Mouse (Mus musculus) neural tube, embryonic 13.5 days (tissue): ENCODE measurements around the gene Mvp. TPM values are rescaled to one million over a fixed set of nuclear protein-coding genes. Genes with fewer than 3 reads are reported as not detected.
A peak's percentile ranks its signal among the peaks of the same experiment; 100 is the strongest.

Source experiments
- ATAC-seq: fragments of 200-750 bp; cut with Nextera tagmentation; 2 replicates; pipeline ENCODE4 v1.8.0; 2017; ENCODE audit warnings: low read depth, mild to moderate bottlenecking, moderate TSS enrichment, moderate library complexity
- H3K27ac ChIP-seq: fragments of 300-500 bp; sonication (generic); replicated peaks from 2 replicates; pipeline ENCODE4 v1.5.1; 2015; ENCODE audit warnings: moderate library complexity, mild to moderate bottlenecking, inconsistent platforms
- H3K27me3 ChIP-seq: fragments of 300-500 bp; sonication (generic); 2 replicates; pipeline ENCODE4 v1.6.1; 2015; ENCODE audit warnings: mild to moderate bottlenecking, inconsistent platforms
- H3K36me3 ChIP-seq: fragments of 300-500 bp; sonication (generic); 2 replicates; pipeline ENCODE4 v1.6.1; 2015; ENCODE audit warnings: mild to moderate bottlenecking, inconsistent platforms
- H3K4me1 ChIP-seq: fragments of 300-500 bp; sonication (generic); replicated peaks from 2 replicates; pipeline ENCODE4 v1.6.1; 2015; ENCODE audit warnings: inconsistent platforms
- H3K4me2 ChIP-seq: fragments of 300-500 bp; sonication (generic); 2 replicates; pipeline ENCODE4 v1.6.1; 2015; ENCODE audit warnings: inconsistent platforms, mild to moderate bottlenecking, moderate library complexity
- H3K4me3 ChIP-seq: fragments of 300-500 bp; sonication (generic); 2 replicates; pipeline ENCODE4 v1.5.1; 2015; ENCODE audit warnings: mild to moderate bottlenecking, inconsistent platforms
- H3K9ac ChIP-seq: fragments of 300-500 bp; sonication (generic); 2 replicates; pipeline ENCODE4 v1.6.1; 2015; ENCODE audit warnings: moderate library complexity, mild to moderate bottlenecking, inconsistent platforms
- H3K9me3 ChIP-seq: fragments of 300-500 bp; sonication (generic); 2 replicates; pipeline ENCODE4 v1.6.1; 2016; ENCODE audit warnings: inconsistent platforms
- WGBS: fragments of 180-500 bp; shearing (Covaris S2); methylation state at CpG from one replicate; pipeline ENCODE4 v1.1.7; 2015; 5-methylcytosine and 5-hydroxymethylcytosine counted together
- polyA plus RNA-seq: library from polyadenylated mRNA; unstranded; fragments of >200 nt; fragmentation: Nextera tagmentation; extraction: Ambion mirVana; gene quantifications from 2 replicates; pipeline ENCODE4 v1.2.1, GENCODE M21; 2015

Mvp gene
- polyA plus RNA-seq, 1 experiment from 2014 or later = 7.2 TPM

GRCm38 (mm10) chr7:127023896-127024690, 9.7 kb upstream of the Mvp start:
- 27% methylated on average over 19 of the region's 19 CpGs for WGBS
- ATAC-seq = no peak
- peak overlapping the region; percentile 97 for H3K4me3 ChIP-seq
- H3K27ac ChIP-seq = peak overlapping the region; percentile 100
- H3K4me1 ChIP-seq = peaks cover 73% of the 10 kb centered on the region
- peak overlapping the region; percentile 100 for H3K9ac ChIP-seq
- H3K27me3 ChIP-seq = no peaks in the 10 kb centered on the region
- no peaks in the 10 kb centered on the region for H3K9me3 ChIP-seq
- H3K4me2 ChIP-seq = peak overlapping the region; percentile 99
- H3K36me3 ChIP-seq = peaks cover 28% of the 10 kb centered on the region

- 84% methylated on average over 13 of the region's 13 CpGs for WGBS
- H3K27ac ChIP-seq = peak overlapping the region; percentile 100
Measured at GRCm38 (mm10) chr7:127023272-127023691, 8.9 kb upstream of the Mvp start.

DNA sequence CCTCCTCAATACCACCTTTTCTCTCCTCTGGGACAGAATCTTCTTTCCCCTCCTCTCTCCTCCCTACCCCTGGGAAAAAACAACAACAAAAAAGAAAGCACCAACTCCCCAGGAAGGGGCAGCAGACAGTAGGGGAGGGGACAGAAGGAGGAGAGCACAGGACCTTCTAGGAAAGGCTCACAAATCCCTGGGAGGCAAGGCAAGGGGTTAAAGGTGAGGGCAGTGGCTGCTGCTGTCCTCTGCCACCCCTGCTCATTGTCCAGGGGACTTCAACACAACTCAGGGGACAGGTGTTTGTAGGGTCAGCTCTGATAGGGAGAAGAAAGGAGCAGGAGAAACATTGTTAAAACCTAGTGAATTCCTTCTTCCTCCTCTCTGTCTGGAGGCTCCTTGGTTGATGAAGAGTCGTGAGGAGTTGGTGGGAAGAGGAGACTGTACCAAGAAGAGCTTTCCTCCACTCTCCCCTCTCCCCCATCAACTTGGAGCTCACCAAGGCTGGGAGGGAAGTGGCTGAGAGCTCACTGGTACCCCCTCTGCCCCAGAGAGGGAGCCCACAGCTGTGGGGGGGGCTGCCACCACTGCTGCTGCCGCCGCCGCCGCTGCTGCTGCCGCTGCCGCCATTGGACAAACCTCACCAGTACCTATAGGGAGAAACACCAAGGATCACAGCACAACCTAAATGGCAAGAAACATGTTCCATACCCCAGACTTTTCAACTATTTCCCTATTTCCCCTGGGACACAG, 8.3 kb upstream of the Mvp start:
- H3K4me3 ChIP-seq = peak overlapping the region; percentile 97; the same call in 1 of the 2 replicates
- whole genome bisulfite sequencing = 81% methylated on average over 7 of the region's 7 CpGs
- H3K4me2 ChIP-seq = peak overlapping the region; percentile 99
- H3K9ac ChIP-seq = peak overlapping the region; percentile 100
- peaks cover 76% of the 10 kb centered on the region for H3K4me1 ChIP-seq
- H3K27ac ChIP-seq = peak overlapping the region; percentile 100
- H3K9me3 ChIP-seq = no peaks in the 10 kb centered on the region
- peaks cover 28% of the 10 kb centered on the region for H3K36me3 ChIP-seq
- no peak for ATAC-seq
- no peaks in the 10 kb centered on the region for H3K27me3 ChIP-seq

More at GRCm38 (mm10) chr7:127023272-127023691, 8.9 kb upstream of the Mvp start:
- Histone ChIP-seq H3K9me3 (no peaks in the 10 kb centered on the region), H3K9ac (peak overlapping the region; percentile 100), H3K36me3 (peaks cover 28% of the 10 kb centered on the region), H3K4me3 (peak overlapping the region; percentile 97), H3K27me3 (no peaks in the 10 kb centered on the region), H3K4me1 (peaks cover 76% of the 10 kb centered on the region), H3K4me2 (peak overlapping the region; percentile 99)
- no peak for ATAC-seq

DNA sequence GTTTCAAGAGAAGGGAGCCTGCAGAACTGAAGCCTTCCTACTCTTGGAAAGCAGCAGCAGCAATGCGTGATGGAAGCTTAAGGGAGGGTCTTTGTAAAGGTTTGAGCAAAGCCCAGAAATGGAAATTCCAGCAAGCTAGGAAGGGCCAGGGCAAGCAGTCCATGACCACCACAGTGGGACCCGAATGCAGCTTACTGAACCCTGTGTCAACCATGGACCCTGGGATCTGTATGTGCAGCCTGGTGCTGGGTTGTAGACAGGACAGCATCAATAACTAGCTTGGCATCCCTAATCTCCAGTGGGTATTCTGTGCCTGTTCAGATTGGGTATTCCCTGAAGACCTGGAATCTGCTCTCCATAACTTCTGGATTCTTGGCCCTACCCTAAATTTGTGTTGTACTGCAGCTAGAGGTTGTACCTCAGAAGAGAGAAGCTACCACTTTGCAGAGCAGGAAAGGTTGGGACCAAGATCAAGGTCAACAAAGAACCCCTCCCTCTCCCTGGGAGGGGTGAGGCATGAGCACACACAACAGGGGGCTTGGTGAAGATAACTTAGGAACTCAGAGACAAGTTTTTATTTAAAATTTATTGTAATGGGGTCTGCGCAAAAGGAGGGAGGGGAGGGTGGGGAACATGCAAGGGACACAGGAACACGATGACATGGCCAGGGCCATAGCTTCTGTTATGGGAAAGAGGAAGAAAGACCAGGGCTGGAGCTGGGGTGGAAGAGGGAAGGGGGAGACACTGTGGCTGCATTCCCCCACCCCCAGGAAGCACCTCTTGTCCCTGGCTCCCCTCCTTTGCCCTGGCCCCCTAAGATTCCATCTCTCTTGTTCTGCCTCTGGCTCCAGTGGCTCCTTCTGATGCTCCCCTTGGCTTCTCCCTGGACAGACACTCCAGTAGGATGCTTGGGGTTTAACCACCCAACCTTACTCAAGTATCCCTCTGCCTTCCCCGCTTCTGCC, 7.4 kb upstream of the Mvp start:
- peak overlapping the region; percentile 82 for H3K9ac ChIP-seq
- 42% methylated on average over 5 of the region's 5 CpGs for WGBS
- H3K36me3 ChIP-seq = peaks cover 28% of the 10 kb centered on the region
- no peaks in the 10 kb centered on the region for H3K27me3 ChIP-seq
- peaks cover 80% of the 10 kb centered on the region for H3K4me1 ChIP-seq
- peak overlapping the region; percentile 54 for H3K4me3 ChIP-seq
- H3K27ac ChIP-seq = peak overlapping the region; percentile 78
- H3K4me2 ChIP-seq = peak overlapping the region; percentile 71
- H3K9me3 ChIP-seq = no peaks in the 10 kb centered on the region
- no peak for ATAC-seq

GRCm38 (mm10) chr7:127020901-127021562, 6.6 kb upstream of the Mvp start, which contains the start of the genes Gm42742 and Prrt2:
Gene Gm42742 (minus strand): TSS chr7:127021097.
Gene Prrt2 (minus strand): TSS chr7:127021211.
- Histone ChIP-seq H3K9me3 (no peaks in the 10 kb centered on the region), H3K4me1 (peaks cover 82% of the 10 kb centered on the region), H3K9ac (peak within 1 kb of the TSS; percentile 82), H3K27me3 (no peaks in the 10 kb centered on the region), H3K36me3 (peaks cover 28% of the 10 kb centered on the region), H3K4me2 (peak within 1 kb of the TSS; percentile 71), H3K4me3 (peak within 1 kb of the TSS; percentile 54), H3K27ac (peak within 1 kb of the TSS; percentile 78)
- WGBS = under 1% methylated on average over 37 of the region's 37 CpGs
- no peak for ATAC-seq

DNA sequence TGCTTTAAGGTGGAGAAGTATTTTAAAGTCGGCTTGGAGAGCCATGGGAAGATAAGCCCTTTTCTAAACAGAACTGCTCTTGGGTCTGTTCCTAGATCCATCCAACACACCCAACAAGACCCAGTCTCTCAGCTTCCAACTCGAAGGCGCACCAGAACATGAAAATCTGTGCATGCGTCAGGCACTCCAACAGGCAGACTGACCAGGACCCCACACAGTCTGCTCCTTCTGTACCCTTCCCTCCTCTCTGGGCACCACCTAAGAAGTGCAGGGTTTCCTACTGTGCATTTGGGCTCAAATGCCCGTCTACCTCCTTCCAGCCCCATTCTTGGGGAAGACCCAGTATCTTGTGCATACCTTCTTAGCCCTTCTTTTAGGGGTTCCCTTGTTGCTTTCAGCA, 6.1 kb upstream of the Mvp start:
- Histone ChIP-seq H3K9me3 (no peaks in the 10 kb centered on the region), H3K4me1 (peaks cover 87% of the 10 kb centered on the region), H3K27ac (peak overlapping the region; percentile 78), H3K4me3 (peak overlapping the region; percentile 54), H3K27me3 (no peaks in the 10 kb centered on the region), H3K4me2 (peak overlapping the region; percentile 71), H3K36me3 (peaks cover 31% of the 10 kb centered on the region), H3K9ac (peak overlapping the region; percentile 82)
- WGBS = 43% methylated on average over 5 of the region's 5 CpGs
- ATAC-seq = no peak

- H3K4me2 ChIP-seq = peak overlapping the region; percentile 71
- ATAC-seq = no peak
- H3K4me1 ChIP-seq = peaks cover 90% of the 10 kb centered on the region
- peak overlapping the region; percentile 82 for H3K9ac ChIP-seq
- peaks cover 36% of the 10 kb centered on the region for H3K36me3 ChIP-seq
- no peaks in the 10 kb centered on the region for H3K27me3 ChIP-seq
- H3K27ac ChIP-seq = no peak overlapping the region
- H3K9me3 ChIP-seq = no peaks in the 10 kb centered on the region
- H3K4me3 ChIP-seq = peak overlapping the region; percentile 54
- WGBS = 64% methylated on average over 3 of the region's 3 CpGs
Measured at GRCm38 (mm10) chr7:127020031-127020430, 5.6 kb upstream of the Mvp start.

DNA sequence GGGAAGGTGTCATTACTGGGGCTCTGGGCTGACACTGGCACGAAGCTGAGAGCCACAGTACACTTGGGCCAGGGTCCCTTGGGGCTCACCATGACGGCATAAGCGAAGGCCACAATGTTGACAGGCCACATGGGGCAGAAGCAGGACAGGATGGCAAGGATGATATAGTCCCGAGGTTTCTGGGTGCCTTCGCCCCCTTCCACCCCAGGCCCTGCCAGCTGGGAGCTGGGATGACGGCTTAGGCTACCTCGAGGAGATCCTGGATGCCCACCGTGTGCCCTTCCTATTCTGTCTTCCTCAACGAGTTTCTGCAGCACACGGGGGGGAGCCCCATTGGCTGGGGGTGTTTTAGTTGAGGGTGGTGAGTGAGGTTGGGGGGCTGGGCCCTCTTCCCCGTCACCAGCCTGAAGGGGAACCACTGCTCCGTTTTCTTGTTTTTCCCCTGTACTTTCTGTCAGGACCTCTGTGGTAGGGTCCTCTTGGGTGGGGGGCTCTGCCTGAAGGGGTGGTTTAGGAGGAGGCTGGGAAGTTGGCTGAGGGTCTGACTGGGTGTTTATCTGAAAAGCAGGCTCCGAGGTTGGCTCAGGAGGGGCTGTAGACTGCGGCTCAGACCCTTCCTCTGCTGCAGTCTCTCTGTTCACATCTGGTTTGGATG, 5.0 kb upstream of the Mvp start:
- Histone ChIP-seq H3K4me2 (peak overlapping the region; percentile 71), H3K9me3 (no peaks in the 10 kb centered on the region), H3K27ac (no peak overlapping the region), H3K4me1 (peaks cover 90% of the 10 kb centered on the region), H3K9ac (peak overlapping the region; percentile 82), H3K27me3 (no peaks in the 10 kb centered on the region), H3K4me3 (peak overlapping the region; percentile 54), H3K36me3 (peaks cover 40% of the 10 kb centered on the region)
- no peak for ATAC-seq
- 81% methylated on average over 14 of the region's 14 CpGs for WGBS

GRCm38 (mm10) chr7:127018416-127019305, 4.2 kb upstream of the Mvp start:
- peaks cover 40% of the 10 kb centered on the region for H3K36me3 ChIP-seq
- H3K27me3 ChIP-seq = no peaks in the 10 kb centered on the region
- H3K4me2 ChIP-seq = peak overlapping the region; percentile 71
- no peaks in the 10 kb centered on the region for H3K9me3 ChIP-seq
- H3K4me3 ChIP-seq = no peak overlapping the region
- H3K9ac ChIP-seq = peak overlapping the region; percentile 82
- peaks cover 89% of the 10 kb centered on the region for H3K4me1 ChIP-seq
- H3K27ac ChIP-seq = no peak overlapping the region
- ATAC-seq = no peak
- WGBS = 89% methylated on average over 15 of the region's 15 CpGs

DNA sequence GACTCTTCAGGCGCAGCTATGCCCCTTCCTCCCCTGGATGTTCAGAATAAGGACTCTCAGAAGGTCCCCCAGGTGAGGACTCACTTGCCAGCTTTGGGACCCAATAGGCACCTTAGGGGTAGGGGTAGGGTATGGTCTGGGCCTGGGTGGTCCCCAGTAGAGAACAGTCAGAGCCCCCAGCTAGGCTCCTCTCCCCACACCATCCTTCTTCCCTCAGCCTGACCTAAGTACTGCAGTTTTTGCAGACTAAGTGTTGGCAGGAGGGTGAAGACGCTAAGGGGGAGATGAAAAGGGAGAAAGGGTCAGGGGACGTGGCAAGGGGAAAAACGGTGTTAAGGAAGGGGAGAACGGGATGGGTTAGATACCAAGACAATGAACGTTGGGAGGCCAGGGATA, 3.5 kb upstream of the Mvp start:
- peak overlapping the region; percentile 26; the same call in 1 of the 2 replicates for H3K4me2 ChIP-seq
- peak overlapping the region; percentile 97 for H3K27ac ChIP-seq
- no peaks in the 10 kb centered on the region for H3K27me3 ChIP-seq
- H3K36me3 ChIP-seq = peaks cover 40% of the 10 kb centered on the region
- no peak overlapping the region for H3K4me3 ChIP-seq
- no peak for ATAC-seq
- 67% methylated on average over 6 of the region's 6 CpGs for WGBS
- H3K4me1 ChIP-seq = peaks cover 86% of the 10 kb centered on the region
- H3K9ac ChIP-seq = peak overlapping the region; percentile 82
- no peaks in the 10 kb centered on the region for H3K9me3 ChIP-seq
